Mouse (Mus musculus): Measurements from ENCODE around the gene Coa4.

The Coa4 gene

DNA sequence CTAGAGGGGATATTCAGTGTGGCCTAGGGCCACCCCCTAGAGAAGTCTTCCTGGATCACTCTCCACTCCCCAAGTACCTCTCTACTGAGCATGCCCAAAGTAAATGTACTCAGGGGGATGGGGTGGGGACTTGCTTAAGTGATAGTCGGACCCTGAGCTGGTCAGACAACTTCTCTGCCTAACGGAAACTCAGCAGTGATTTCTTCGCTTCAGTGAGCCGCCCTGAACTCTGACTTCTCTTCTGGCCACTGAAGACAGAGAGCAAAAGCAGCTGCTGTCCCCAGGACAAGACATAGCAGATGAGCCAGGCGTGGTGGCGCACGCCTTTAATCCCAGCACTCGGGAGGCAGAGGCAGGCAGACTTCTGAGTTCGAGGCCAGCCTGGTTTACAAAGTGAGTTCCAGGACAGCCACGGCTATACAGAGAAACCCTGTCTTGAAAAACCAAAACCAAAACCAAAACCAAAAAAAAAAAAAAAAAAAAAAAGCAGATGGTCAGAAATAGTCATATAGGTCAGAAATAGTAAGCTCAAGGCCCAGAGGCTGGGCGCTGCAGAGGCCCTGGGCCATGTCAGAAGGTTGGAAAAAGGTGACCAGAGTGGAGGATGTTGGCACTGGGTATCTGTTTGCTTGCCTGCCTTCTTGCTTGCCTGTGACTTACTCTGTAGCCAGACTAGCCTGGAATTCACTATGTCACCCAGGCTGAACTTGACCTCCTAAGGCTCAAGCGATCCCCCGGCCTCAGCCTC, 32.0 kb upstream of the Coa4 start:
- DNase-seq, result no peak

DNA sequence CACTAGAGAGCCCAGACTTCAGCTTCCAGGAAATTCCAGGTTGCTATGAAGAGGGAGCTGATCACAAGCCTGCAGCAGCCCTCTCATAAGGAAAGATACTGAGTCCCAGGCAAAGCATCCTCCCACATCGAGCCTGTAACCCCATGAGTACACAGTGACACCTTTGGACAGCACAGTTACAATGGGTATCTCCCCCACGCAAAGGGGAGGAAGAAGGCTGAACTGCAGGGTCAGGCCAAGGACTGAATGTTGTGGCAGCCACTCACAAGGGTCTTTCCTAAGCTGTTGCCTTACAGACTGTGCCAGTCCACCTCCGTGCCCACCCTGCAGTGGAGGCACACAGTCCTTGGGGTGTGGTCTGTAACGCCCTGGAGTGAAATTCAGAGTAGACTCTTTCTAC, 30.4 kb upstream of the Coa4 start:
- no peak for DNase-seq

DNA sequence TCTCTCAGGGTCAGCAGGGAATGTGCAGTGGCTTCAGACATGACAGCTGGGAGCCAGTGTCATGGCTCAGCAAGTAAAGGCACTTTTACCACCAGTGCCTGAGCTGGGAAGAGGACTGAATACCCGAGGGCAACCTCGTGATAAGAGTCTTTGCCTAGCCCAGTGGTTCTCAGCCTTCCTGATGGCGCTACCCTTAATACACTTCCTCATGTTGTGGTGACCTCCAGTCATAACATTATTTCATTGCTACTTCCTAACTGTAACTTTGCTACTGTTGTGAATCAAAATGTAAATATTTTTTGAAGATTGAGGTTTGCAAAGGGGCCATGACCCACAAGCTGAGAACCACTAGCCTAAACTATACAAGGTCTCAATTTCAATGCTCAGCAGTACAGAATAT, 28.2 kb upstream of the Coa4 start:
- DNase-seq, result no peak

DNA sequence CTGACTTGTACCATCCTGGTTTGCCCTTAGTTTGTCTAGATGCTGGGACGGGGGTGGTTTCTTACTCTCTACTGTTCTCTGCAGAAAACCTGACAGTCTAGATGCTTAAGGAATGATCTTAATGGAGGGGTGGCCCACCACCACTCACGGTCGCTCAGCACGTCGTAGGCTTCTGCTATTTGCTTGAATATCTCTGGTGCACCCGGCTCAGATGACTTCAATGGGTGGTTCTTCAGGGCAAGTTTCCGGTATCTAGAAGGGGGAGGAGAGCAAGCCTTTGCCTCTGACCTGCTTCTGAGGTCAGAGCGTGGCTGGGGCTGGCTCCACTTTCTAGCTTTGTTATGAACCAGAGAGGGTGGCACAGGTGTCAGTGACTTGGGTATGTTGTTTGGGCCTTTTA, 25.3 kb upstream of the Coa4 start:
- no peak for DNase-seq

DNA sequence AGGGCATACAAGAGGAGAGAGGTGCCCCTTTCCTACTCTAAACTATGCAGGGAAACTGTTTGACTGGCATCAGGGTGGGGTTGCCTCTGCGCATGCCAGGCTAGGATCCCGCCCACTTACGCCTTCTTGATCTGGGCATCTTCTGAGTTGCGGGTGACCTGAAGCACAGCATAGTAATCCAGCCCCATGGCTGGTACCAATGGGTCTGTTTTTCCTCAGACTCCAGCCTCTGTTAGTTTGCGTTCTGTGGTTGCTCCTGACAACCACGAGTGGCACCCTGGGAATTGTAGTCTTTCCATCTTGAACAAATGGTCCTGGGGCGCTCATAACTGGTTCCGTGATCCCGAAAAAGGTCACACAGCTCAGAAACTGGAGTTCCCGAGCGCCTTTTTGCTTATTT, 22.3 kb upstream of the Coa4 start, which contains the start of gene Dnajb13:
Dnajb13 (minus strand) TSS at position 388 of the 400 bp plus-strand sequence.
- DNase-seq, result no peak

DNA sequence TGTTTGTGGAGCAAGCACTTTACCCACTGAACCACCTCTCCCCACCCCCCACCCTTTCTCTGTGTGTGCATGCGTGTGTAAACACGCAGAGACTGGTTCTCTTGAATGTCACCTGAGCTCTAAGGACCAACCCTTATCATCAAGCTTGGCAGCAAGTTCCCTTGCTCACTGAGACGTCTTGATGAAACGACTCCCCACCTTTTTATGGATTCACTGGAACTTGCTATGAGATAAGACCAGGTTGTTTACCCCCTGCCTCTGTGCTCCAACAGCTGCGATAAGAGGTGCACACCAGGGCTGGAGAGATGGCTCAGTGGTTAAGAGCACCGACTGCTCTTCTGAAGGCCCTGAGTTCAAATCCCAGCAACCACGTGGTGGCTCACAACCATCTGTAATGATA, 16.7 kb upstream of the Coa4 start:
- no peak for DNase-seq

DNA sequence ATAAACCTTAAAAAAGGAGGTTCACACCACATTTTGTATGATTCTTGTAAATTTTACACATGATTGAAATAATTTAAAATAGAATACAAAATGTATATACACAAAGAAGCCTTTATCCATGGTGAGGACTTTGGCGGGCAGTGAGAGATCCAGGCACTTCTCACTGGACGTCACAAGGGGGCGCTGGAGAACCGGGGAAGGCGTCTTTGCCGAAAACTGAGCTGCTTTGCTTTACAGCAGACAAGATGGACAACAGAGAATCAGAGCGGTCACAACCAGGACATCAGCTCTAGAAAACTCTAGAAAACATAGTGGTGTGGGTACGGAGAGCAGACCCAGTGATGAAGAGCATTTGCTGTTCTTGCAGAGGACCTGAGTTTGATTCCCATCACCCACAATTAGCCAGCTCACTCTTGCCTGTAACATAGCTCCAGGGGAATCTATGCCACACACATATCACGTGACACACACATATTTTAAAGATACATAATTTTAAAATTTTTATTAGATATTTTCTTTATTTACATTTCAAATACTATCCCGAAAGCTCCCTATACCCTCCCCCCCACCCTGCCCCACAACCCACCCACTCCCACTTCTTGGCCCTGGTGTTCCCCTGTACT, 16.1 kb upstream of the Coa4 start:
- DNase-seq, result peak; percentile 83

DNA sequence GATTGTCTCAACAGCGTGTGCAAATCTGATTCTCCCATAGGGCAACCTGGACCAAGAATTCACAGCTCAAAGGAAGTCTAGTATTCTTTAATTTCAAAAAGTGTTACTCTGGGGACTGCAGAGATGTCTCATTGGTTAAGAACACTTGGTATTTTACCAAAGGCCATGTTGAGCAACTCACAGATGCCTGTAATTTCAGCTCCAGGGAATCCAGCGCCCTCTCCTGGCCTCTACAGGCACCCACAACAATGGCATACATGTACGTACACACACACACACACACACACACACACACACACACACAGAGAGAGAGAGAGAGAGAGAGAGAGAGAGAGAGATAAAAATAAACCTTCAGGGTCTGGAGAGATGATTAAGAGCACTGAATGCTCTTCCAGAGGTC, 14.6 kb upstream of the Coa4 start:
- no peak for DNase-seq

DNA sequence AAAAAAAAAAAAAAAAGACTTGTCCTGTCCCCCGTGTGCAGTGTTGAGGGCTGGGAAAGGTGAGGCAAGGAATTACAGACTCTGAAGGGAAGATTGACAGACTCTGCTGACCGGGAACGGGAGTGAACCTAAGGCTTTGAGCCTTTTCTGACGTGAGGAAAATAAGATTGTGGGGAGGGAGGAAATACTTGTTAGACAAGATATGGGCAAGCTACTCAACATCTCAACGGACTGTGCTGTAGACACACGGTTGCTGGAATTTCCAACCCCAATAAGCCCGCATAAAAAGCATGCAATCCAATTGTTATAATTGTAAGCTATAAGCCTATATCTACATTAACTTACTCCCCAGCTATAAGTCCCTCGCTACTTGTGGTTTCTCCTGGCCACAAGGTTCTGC, 12.2 kb upstream of the Coa4 start:
- DNase-seq, result no peak

DNA sequence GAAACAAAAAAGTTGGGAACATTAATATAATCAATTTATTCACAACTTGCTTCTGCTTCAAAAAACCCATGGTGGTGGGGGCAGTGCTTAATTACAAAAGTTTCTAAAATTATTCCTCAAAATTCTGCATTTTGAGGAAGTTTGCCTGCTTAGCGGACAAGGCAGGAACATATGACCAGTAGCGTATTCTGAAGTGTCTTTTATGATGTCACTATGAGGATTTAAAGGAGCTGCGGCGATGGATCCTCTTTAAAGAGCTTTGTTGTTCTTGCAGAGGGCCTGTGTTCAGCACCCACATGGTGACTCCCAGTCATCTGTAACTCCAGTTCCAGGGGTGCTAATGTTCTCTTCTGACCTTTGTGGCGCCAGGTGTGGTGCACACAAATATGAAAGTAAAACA, 6.1 kb upstream of the Coa4 start:
- no peak for DNase-seq

DNA sequence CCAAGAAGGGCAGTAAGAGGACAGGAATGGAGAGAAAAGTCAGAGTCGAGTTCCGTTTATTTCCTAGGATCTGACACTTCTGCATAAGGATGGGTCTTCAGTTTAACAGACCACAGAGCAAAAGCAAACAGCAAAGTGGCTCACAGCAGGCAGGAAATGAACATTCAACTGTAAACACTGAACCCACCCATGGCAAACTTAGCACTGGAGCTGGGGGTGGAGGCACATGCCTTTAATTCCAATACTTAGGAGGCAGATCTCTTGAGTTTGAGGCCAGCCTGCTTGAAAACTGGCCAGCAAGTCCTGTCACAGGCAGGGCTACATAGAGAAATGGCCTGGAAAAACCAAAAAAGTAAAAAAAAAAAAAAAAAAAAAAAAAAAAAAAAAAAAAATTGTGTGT, 3.4 kb upstream of the Coa4 start:
- no peak for DNase-seq

DNA sequence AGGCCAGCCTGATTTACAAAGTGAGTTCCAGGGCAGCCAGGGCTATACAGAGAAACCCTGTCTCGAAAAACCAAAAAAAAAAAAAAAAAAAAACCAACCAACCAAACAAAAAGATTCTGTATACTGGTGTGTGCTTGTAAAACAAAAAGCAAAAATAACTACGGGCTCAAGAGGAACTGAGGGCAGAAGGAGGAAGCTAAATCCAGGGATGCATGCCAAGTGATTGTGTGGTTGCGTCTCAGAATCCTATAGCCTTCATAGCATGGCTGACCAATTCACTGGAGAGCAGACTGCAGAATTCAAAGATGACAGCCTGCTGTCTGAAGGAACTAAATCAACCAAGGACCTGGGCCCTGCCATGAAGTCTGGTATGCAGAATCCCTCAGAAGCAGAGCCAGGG, 2.7 kb upstream of the Coa4 start:
- DNase-seq, result no peak

DNA sequence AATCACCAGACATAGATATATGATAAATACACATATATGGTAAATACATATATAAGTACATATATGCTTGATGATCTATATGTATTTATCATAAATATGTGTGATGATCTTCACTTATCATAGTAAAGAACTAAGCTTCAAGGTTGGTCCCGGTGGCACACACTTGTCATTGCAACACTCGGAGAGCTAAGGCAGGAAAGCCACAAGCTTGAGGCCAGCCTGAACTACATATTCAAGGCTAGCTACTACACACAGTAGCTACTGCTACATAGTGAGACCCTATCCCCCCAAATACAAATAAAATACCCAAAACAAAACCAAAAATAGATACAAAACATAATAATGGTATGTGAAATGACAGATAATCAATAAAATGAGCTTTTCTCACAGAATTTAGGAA, 1.0 kb upstream of the Coa4 start:
- DNase-seq, result no peak

DNA sequence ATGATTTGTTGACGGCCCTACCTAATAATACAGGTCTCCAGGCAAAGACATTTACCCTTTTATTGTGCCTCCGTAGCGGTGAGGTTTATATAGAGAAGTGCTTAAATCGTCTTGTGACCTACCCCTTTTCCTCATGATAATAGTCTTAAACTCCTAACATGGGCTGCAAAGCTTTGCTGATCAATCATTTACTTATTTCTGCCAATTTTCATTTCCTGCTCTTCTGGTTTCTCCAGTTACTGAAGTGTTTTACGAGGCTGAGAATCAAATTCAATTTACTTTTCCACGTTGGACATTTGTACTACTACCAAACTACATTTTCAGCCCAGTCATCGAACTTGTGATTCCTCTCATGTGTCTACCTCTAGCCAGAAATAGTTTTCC, 640 bp downstream of the Coa4 start:
- no peak for DNase-seq

DNA sequence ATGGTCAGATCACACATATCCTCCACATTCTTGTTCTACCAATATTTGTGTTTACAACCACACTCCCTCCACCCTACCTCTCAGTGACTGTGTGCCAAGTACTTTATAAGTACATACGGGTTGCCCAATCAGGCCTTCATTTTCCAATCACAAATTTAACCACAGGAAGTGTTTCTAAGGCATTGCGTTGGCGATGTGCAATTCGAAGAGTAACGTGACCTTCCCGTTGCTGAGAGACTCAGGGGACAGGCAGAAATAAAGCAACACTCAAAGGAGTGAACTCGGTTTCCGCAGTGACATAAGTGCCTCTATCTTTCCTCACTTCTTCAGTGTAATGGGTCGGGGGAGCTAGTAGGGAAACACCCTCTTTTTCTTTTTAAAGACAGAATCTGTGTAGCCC, 2.6 kb downstream of the Coa4 start:
- no peak for DNase-seq

DNA sequence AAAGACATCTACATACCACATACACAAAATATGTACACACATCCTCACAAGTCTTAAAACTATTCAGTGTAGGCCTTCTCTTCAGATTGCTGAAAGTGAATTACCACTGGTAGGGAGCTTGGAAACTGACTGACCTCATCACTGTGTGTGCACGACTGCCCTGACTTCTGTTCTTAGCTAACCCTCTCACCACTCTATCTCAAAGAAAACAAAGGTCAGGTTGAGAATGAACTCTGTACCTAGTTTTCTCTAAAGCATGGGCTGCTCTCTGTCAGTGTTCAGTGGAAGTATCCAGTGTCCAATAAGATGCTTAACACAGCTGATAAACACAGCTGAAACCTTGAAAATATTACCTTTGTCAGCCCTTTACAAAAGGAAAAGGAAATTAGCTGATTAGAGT, 7.6 kb downstream of the Coa4 start:
- no peak for DNase-seq

DNA sequence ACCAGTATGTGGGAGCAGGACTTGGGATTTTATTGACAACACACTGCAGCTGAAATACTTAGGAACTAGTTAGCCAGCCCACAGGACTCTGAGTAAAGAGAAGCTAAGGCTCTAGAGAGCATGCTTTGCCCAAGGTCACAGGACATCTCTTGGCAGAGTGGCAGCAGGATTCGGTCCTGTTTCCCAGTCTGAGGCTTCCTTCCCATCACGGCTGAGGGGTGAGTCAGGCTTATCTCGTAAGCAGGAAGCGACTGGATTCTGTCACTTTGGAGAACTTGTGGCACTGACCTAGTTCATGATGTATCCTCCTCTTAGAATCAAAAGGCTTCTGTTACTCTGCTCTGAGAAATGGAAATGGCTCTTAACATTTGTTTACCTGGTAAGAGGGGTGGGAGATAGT, 10.8 kb downstream of the Coa4 start:
- DNase-seq, result no peak

DNA sequence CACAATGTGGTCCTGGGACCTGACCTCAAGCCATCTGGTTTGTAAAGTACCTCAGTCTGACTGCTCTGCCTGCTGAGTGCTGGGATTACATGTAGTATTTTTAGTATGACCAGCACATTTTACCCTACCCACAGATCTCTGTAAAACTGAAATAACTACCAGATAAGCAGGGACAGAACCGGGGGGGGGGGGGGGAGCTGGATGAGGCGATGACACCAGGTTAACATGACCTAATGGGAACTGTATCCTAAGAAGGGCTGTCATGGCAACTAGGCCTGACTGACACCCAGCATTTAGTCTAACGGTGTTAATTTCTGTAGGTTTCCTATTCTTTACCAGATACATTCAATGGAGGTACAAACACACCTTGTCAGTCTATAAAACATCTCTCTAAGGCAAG, 12.9 kb downstream of the Coa4 start:
- DNase-seq, result no peak

DNA sequence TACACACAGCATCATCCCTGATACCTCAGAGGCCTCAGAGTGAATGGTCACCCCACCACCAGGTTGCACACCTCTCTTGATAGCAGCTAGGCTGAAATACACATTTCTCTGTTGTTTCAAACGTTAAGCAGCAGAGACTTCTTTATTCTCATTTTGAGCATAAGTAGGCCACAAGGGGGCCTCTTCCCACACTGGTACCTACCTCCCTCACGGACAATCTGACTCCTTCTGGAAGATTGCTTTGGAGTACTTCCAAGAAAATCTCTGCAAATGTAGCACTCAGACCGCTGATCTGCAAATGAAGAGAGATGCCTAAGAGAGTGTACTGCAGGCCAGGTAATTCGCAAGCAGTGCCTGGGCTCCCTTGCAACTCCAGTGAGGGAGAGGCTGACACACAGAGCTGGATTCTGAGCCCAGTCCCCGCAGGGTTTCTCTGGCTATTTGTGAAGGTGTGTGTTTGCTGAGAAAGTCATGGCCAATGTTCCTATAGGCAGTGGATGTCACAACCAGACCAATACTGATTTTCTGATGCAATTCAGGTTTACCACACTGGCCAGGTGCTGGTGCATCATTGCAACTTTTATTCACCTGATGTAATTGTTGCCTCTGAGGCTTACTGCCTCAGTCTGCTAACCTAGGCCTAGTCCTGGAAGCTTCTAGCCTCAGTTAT, 13.6 kb downstream of the Coa4 start:
- DNase-seq, result peak; percentile 50

DNA sequence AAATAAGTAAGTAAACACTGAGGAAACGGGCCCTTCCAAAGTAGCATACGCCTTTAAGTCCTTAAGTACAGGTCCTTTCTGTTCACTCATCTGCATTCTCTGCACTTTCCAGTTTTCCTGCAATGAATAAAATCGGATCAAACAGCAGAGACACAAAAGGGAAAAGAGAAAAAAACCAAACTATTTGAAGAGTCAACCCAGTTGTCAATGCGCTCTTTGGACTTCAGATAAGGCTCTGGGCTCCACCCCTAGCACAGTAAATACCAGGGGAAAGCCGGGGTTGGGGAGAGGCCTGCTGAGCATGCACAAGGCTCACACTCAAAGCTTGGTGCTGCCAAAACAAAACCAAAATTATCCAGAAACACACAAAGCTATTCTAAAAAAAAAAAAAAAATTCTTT, 18.1 kb downstream of the Coa4 start:
- no peak for DNase-seq

DNA sequence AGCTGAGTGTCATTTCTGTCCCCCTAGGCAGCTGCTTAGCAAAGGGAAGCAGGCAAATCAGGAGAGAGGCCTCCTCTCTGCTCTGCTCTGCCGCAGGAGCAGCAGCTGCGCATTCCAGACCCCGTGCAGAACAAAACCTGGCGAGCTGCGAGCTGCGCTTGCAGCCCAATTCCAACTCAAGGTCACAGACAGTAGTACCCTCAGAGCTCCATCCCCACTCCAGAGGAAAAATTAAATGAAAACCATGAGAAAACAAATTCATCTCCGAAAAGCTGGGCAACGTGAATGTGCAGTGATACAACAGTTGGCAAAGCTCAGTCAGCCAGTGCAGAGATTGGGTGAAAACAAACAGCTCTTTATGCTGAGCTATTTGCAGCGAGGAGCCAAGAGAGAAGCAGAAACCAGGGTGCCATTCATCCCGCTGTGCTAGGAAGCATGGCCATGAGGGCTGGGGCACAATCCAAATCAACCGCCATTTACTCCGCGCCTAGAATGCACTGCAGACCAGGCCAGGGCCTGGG, 18.6 kb downstream of the Coa4 start:
- DNase-seq, result peak; percentile 43

DNA sequence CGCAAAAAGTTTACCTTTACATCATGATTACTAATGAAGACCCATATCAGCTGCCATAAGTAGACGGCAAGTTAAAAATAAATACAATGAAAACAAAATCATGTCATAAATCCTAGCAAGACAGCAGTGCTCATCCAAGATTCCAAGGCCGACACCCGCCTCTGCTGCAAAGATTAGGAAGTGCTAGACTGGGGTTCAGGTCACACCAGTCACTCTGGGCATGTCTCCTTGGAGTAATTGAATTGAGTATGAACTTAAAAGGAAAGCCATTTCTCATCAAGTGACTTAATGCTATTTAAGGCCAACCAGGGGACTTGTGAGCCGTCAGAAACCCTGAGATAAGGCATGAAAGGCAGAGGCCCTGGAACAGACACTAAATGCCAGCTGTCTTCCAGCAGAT, 20.4 kb downstream of the Coa4 start:
- no peak for DNase-seq

DNA sequence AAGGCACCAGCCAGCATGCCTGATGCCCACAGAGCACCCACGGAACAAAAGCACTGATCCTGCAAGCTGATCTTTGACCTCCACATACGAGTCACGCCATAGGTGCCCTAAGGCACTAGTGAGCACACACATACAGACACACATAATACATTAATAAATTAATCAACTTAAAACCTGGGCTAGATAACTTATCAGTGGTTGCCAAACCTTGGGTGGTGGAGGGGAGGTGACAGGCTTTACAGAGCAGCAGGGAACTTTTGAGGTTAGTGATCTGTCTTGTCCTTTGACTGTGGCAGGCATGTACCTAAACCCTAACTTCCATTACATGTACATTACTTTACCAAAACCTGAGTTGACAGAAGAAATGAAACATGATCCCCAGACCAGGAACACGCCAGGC, 22.5 kb downstream of the Coa4 start:
- no peak for DNase-seq

DNA sequence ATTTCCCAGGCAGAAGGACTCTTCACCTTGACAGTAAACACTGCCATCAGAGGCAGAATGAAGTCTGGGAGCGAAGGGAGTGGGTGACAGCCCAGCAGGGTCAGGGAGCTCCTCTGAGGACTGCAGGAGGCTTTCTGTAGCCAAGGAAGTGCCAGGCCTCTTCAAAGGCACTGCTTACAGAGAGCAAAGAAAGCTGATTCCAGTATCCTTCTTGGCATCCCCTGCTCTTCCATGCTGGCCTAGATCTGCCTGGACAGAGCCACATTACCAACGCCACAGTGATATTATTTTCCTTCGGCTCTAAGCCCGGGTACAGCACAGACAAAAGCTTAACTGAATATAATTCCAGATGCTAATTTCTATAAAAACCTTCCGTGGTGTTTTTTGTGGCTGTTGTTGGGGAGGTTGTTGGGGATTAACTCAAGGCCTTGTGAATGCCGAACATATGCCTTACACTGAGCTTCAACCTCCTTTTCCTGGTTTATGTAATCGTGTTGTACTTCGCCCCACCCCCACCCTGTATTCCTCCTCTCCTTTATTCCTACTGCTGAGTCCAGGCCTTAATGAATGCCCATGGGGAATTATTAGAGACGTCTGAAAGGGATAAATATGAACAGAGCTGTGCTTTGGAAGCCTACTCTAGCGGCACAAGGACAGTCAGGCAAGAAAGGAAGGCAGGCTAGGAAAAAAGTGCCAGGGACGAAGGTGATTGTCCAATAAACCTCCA, 25.2 kb downstream of the Coa4 start:
- DNase-seq, result no peak

Data from cerebellum, adult 8-10 months (tissue).